Mouse (Mus musculus) cerebellum, adult 2 months (tissue): Measurements from ENCODE around the gene Mphosph9. TPM values are rescaled to one million over a fixed set of nuclear protein-coding genes. Genes with fewer than 3 reads are reported as not detected.
"Not testable (repeated sequence)": the region's sequence is repeated elsewhere in the genome, so short reads cannot be mapped to it uniquely, and the experiment has no call there.

Experiments
- DNase-seq, 2 experiments: peaks; one replicate each; pipeline ENCODE4 v3.0.0; 2021
- H3K27ac ChIP-seq: fragments of 200-500 bp; 2 replicates; pipeline ENCODE4 v1.5.1; 2012; ENCODE audit warnings: low read length, control low read depth, inconsistent platforms; ENCODE audit not compliant: insufficient read depth
- H3K27me3 ChIP-seq: fragments of 200-500 bp; 2 replicates; pipeline ENCODE4 v1.6.1; 2012; ENCODE audit warnings: inconsistent platforms, mild to moderate bottlenecking, low read length, moderate library complexity; ENCODE audit not compliant: control insufficient read depth, insufficient read depth
- H3K4me1 ChIP-seq: fragments of 200-500 bp; 2 replicates; pipeline ENCODE4 v1.6.1; 2011; ENCODE audit warnings: low read length; ENCODE audit not compliant: control insufficient read depth, insufficient read depth
- H3K4me3 ChIP-seq: fragments of 200-500 bp; replicated peaks from 2 replicates; pipeline ENCODE3; 2011; ENCODE audit warnings: mild to moderate bottlenecking, low read depth, low read length, control low read depth; ENCODE audit not compliant: insufficient read depth
- CTCF ChIP-seq: fragments of 200-500 bp; IDR thresholded peaks from 2 replicates; pipeline ENCODE4 v1.5.1; 2011; ENCODE audit warnings: low read depth, mild to moderate bottlenecking, control low read depth, low read length, moderate library complexity, borderline replicate concordance; ENCODE audit not compliant: insufficient read depth
- POLR2A ChIP-seq: fragments of 200-500 bp; IDR thresholded peaks from 2 replicates; pipeline ENCODE4 v1.6.1; 2011; ENCODE audit warnings: low read length, control low read depth, borderline replicate concordance; ENCODE audit not compliant: insufficient read depth
- WGBS: fragments of 180-500 bp; shearing (Covaris S2); methylation state at CpG from one replicate; pipeline ENCODE4 v1.1.7; 2018; 5-methylcytosine and 5-hydroxymethylcytosine counted together
- polyA plus RNA-seq: library from polyadenylated mRNA; depleted of rRNA; stranded (reverse); fragments of >200 nt; gene quantifications from 2 replicates; pipeline ENCODE4 v1.2.3, GENCODE M21; 2012

Gene Mphosph9
- polyA plus RNA-seq, 1 experiment = 27.2 TPM

GRCm38 (mm10) chr5:124352141-124352920 is 24.6 kb upstream of the Mphosph9 start:
- Histone ChIP-seq H3K27ac (peak overlapping the region; percentile 96), H3K4me3 (peak overlapping the region; percentile 73), H3K27me3 (no peaks in the 10 kb centered on the region), H3K4me1 (peaks cover 20% of the 10 kb centered on the region)
- WGBS = 2% methylated on average over 30 of the region's 30 CpGs
- peak; percentile 87 to 91 for DNase-seq
- peak; percentile 49; the same call in 1 of the 2 replicates for TF ChIP-seq POLR2A
- no peak for TF ChIP-seq CTCF

DNA sequence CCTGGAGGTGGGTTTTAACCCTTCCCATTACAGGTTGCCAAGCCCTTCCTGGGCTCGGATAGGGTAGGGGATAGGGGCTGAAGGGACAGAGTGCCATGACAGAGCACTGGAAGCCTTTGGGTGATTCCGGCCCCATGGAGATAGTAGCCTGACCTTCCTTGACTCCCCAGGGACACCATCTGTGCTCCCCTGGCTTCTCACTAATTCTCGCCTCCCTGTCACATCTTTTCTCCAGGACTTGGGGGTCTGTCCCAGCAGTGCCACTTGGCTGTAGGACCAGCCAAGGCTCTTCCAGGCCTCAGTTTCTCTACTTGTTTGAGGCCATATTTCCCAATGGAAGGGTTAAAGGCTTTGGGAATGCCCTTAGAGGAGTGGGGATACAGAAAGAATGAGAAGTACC is 23.8 kb upstream of the Mphosph9 start:
- no peak for DNase-seq
- peak overlapping the region; percentile 10 for H3K4me3 ChIP-seq
- WGBS = 29% methylated on average over 3 of the region's 3 CpGs
- TF ChIP-seq POLR2A (no peak), CTCF (no peak)
- H3K27ac ChIP-seq = peak overlapping the region; percentile 86
- peaks cover 20% of the 10 kb centered on the region for H3K4me1 ChIP-seq
- no peaks in the 10 kb centered on the region for H3K27me3 ChIP-seq

DNA sequence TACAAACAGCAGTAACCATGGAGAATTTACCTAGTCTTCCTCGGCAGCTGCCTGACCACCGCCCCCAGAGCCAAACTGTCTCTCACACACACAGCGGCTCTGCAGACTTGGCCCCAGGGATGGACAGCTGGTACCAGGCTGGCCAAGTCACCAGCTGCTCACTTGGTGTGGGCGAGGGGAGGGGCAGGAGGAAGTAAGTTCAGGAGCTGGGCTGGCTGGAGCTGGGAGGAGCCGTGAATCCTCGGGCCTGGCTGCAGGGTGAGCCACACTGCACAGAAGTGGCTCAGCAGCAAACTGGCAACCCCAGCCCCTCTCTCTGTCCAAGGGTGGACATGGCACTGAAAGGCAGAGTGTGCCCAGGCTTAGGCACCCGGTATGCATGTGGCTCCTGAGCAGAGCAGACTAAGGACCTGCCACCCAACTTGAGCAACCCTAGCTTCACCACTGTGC is 23.4 kb upstream of the Mphosph9 start:
- H3K4me3 ChIP-seq = no peak overlapping the region
- no peak for TF ChIP-seq POLR2A
- TF ChIP-seq CTCF = no peak
- DNase-seq = peak; percentile 66 to 74
- 10% methylated on average over 7 of the region's 7 CpGs for WGBS
- H3K27me3 ChIP-seq = no peaks in the 10 kb centered on the region
- H3K4me1 ChIP-seq = peaks cover 20% of the 10 kb centered on the region
- peak overlapping the region; percentile 86 for H3K27ac ChIP-seq

- WGBS = 77% methylated on average over 2 of the region's 2 CpGs
- TF ChIP-seq POLR2A (no peak), CTCF (no peak)
- no peak overlapping the region for H3K4me3 ChIP-seq
- H3K27me3 ChIP-seq = no peaks in the 10 kb centered on the region
- DNase-seq = peak in 1 of 2 experiments; percentile 26
- H3K4me1 ChIP-seq = peaks cover 20% of the 10 kb centered on the region
- H3K27ac ChIP-seq = peak overlapping the region; percentile 86
These were observed 22.6 kb upstream of the Mphosph9 start for GRCm38 (mm10) chr5:124350350-124350749.

- WGBS = 8% methylated on average over 17 of the region's 17 CpGs
- DNase-seq = peak; percentile 80 to 85
These were observed 21.4 kb upstream of the Mphosph9 start for GRCm38 (mm10) chr5:124349196-124349595.

DNA sequence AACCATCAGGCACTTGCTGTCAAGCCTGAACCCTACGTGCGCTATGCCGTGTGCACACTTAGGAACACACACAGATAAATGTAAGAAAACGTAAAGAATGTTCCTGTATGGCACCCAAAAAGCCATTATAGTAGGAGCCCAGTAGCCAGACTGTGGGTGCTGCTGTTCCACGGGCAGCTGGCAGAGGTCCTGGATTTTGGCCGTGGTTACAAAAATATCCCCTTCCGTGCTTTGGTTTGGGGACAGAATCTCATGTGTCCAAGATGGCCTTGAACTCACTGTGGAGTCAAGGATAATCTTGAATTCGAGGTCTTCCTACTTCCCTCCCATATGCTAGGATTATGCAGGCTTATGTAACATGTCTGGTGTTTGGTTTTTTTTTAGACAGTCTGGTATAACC is 15.1 kb upstream of the Mphosph9 start:
- WGBS = 53% methylated on average over 8 of the region's 8 CpGs
- DNase-seq = no peak
- Histone ChIP-seq H3K27me3 (no peaks in the 10 kb centered on the region), H3K4me1 (peaks cover 17% of the 10 kb centered on the region), H3K27ac (no peak overlapping the region), H3K4me3 (no peak overlapping the region)
- TF ChIP-seq POLR2A (no peak), CTCF (no peak)

More at GRCm38 (mm10) chr5:124349196-124349595, 21.4 kb upstream of the Mphosph9 start:
- H3K27ac ChIP-seq = peak overlapping the region; percentile 63
- TF ChIP-seq CTCF = 0 out of 2 replicates have a peak, but pooled peaks have one; percentile 10
- no peak for TF ChIP-seq POLR2A
- no peak overlapping the region for H3K4me3 ChIP-seq
- no peaks in the 10 kb centered on the region for H3K27me3 ChIP-seq
- H3K4me1 ChIP-seq = peaks cover 20% of the 10 kb centered on the region

DNA sequence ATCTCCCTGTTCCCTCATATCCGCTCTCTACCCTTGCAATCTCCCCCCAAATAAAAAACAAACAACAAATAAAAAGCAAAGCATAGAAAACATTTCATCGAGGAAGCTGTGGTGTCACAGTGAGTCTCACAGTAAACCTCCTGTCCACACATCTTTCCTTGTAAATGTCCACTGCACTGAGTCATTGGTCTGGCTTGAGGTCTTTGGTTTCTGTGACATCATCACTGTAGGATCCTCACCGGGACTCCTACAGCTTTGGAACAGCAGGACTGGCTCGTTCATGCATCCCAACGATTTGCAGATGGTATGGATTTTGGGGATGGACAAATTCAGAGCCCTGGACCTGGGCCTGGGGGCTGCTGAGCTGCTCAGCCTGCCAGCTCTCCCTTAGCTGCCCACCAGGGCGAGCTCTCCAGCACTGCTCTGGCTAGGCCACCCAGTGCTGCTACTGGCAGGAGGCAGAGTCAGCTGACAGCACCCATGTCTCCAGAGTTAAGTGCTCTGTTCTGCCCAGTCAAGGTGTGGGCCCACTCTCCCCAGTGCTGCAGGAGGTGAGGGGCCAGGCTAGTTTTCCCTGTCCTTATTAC is 14.1 kb upstream of the Mphosph9 start:
- not testable (repeated sequence) for DNase-seq, H3K27me3 ChIP-seq, H3K27ac ChIP-seq, H3K4me3 ChIP-seq
- H3K4me1 ChIP-seq = peaks cover 17% of the 10 kb centered on the region
- WGBS = 55% methylated on average over 6 of the region's 6 CpGs

GRCm38 (mm10) chr5:124338791-124339190 is 11.0 kb upstream of the Mphosph9 start:
- peak; percentile 76 to 83 for DNase-seq
- H3K4me3 ChIP-seq = no peak overlapping the region
- WGBS = 10% methylated on average over 8 of the region's 8 CpGs
- H3K27me3 ChIP-seq = no peaks in the 10 kb centered on the region
- TF ChIP-seq POLR2A = no peak
- no peak for TF ChIP-seq CTCF
- H3K27ac ChIP-seq = peak overlapping the region; percentile 58
- H3K4me1 ChIP-seq = peaks cover 25% of the 10 kb centered on the region
